Mouse (Mus musculus) forebrain, embryonic 13.5 days (tissue): Measurements from ENCODE around the gene Ppp1r3f. TPM values are rescaled to one million over a fixed set of nuclear protein-coding genes. Genes with fewer than 3 reads are reported as not detected.

ENCODE experiments used
- ATAC-seq: fragments of 200-750 bp; cut with Nextera tagmentation; 2 replicates; pipeline ENCODE4 v1.8.0; 2017
- H3K27ac ChIP-seq: fragments of 300-500 bp; sonication (generic); 2 replicates; pipeline ENCODE4 v1.5.1; 2015; ENCODE audit warnings: inconsistent platforms, mild to moderate bottlenecking, moderate library complexity
- H3K27me3 ChIP-seq: fragments of 300-500 bp; sonication (generic); 2 replicates; pipeline ENCODE4 v1.6.1; 2015; ENCODE audit warnings: mild to moderate bottlenecking, inconsistent platforms
- H3K36me3 ChIP-seq: fragments of 300-500 bp; sonication (generic); 2 replicates; pipeline ENCODE4 v1.6.1; 2015; ENCODE audit warnings: mild to moderate bottlenecking, inconsistent platforms; ENCODE audit not compliant: poor library complexity, severe bottlenecking
- H3K4me1 ChIP-seq: fragments of 300-500 bp; sonication (generic); 2 replicates; pipeline ENCODE4 v1.6.1; 2015; ENCODE audit warnings: inconsistent platforms
- H3K4me2 ChIP-seq: fragments of 300-500 bp; sonication (generic); 2 replicates; pipeline ENCODE4 v1.6.1; 2015; ENCODE audit warnings: inconsistent platforms, mild to moderate bottlenecking, moderate library complexity
- H3K4me3 ChIP-seq: fragments of 300-500 bp; sonication (generic); 2 replicates; pipeline ENCODE4 v1.5.1; 2015; ENCODE audit warnings: mild to moderate bottlenecking, inconsistent platforms
- H3K9ac ChIP-seq: fragments of 300-500 bp; sonication (generic); 2 replicates; pipeline ENCODE4 v1.6.1; 2015; ENCODE audit warnings: mild to moderate bottlenecking, inconsistent platforms
- H3K9me3 ChIP-seq: fragments of 300-500 bp; sonication (generic); replicated peaks from 2 replicates; pipeline ENCODE4 v1.6.1; 2016; ENCODE audit warnings: inconsistent platforms
- WGBS: fragments of 180-500 bp; shearing (Covaris S2); methylation state at CpG from one replicate; pipeline ENCODE4 v1.1.7; 2015; 5-methylcytosine and 5-hydroxymethylcytosine counted together
- polyA plus RNA-seq: library from polyadenylated mRNA; unstranded; fragments of >200 nt; fragmentation: Nextera tagmentation; extraction: Ambion mirVana; gene quantifications from 2 replicates; pipeline ENCODE4 v1.2.1, GENCODE M21; 2015

Ppp1r3f gene
- polyA plus RNA-seq: 3.0 and 3.6 TPM in 2 replicates

DNA sequence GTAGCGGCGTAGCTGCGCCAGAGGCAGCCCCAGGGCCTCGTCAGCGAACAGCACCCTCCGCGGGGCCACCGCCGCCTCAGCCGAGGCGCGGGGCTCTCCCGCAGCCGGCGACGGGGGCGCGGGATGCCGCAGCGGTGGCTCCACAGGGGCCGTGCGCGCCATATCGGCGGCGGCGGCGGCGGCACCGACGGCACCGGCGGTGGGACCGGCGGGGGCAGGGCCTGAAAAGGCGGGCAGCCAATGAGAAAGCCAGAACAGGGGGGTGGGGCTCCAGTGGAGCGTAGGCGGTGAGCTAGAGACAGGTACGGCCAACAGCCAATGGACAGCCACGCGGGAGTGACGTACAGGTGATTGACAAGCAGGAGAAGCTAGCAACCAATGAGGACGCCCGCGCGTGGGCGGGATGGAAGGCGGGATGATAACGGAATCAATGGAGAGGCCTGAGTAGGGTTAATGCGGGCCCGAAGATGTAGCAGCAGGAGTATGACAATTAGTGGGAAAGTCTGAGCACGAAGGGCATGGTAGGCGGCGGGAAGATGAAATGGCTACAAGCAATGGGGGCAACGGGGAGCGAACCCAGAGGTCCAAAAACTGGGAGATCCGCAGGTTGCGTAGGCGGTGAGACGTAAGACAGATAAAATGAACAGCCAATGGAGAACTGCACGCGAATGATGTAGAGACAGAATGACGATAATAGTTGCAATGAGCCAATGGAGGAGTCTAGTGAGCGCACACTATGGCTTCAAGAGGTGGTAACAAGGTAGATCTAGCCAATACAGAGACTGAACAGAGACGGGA is at the start of gene Ppp1r3f:
Ppp1r3f (minus strand) TSS at position 197 of the 798 bp plus-strand sequence.
- ATAC-seq: peak; percentile 98
- Histone ChIP-seq H3K36me3 (no peaks in the 10 kb centered on the region), H3K4me2 (peak within 1 kb of the TSS; percentile 65), H3K27me3 (no peaks in the 10 kb centered on the region), H3K4me1 (peaks cover 29% of the 10 kb centered on the region), H3K9me3 (no peaks in the 10 kb centered on the region), H3K27ac (peak within 1 kb of the TSS; percentile 88), H3K9ac (peak within 1 kb of the TSS; percentile 75), H3K4me3 (peak within 1 kb of the TSS; percentile 55)
- 24% methylated on average over 58 of the region's 65 CpGs for WGBS

DNA sequence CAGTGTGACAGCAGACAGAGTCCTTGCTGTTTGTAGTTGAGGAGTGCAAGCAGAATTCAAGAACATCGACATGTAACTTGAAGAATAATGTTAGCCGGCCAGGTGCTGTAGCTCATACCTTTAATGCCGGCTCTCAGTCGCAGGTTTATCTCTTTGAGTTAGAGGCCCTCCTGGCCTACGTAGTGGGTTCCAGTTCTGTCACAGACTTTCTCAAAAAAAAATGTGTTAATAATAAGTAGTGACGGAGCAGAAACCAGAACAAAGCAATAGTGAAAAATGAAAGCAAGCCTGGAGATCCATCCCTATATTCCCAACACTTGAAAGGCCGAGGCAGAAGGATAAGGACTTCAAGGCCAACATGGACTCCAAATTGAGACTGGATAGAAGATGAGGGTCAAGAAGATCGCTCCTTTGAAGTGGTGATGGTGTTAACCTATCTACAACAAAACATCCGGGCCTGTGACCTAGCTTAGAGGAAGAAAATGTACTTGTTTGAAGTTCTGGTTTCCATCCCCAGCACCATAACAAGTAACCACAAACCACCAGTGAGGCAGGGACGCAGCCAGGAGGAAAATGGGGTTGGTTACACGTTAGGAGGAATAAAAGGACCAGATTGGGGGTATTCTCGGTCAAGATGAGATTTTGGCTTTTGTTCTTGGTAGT is 43.9 kb upstream of the Ppp1r3f start:
- 86% methylated on average over 12 of the region's 12 CpGs for WGBS
- no peak for ATAC-seq
- Histone ChIP-seq H3K4me2 (no peak overlapping the region), H3K4me3 (no peak overlapping the region), H3K27ac (no peak overlapping the region), H3K4me1 (no peaks in the 10 kb centered on the region), H3K9ac (no peak overlapping the region), H3K36me3 (no peaks in the 10 kb centered on the region), H3K27me3 (no peaks in the 10 kb centered on the region), H3K9me3 (no peaks in the 10 kb centered on the region)

DNA sequence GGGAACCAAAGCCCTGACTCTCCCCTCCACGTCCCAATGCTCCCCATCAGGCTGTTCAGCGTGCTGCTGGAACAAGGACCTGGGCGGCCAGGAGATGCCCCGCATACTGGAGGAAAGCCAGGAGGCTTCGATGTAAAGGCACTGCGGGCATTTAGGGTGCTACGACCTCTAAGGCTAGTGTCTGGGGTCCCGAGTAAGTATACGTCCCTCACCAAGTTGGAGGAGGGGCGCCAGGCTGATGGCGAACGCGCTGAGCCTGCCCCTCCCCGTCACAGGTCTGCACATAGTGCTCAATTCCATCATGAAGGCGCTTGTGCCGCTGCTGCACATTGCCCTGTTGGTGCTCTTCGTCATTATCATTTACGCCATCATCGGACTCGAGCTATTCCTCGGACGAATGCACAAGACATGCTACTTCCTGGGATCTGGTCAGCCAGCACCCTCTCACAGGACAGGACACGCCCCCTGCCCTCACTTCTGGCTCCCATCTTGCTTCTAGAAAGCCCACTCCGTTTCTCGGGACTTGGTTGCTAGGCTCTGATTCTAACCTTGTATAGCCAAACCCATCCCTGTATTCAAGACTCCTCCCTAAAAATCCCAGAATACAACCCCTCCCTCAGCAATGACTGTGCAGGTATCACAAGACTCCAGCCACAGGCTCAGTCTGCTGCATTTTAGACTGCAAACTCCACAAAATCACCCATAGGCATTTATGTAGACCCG is 36.6 kb upstream of the Ppp1r3f start:
- Histone ChIP-seq H3K4me2 (peak overlapping the region; percentile 68), H3K4me1 (no peaks in the 10 kb centered on the region), H3K27ac (no peak overlapping the region), H3K36me3 (no peaks in the 10 kb centered on the region), H3K27me3 (0 out of 2 replicates have a peak, but pooled peaks cover 4% of the 10 kb centered on the region), H3K9ac (peak overlapping the region; percentile 58), H3K4me3 (peak overlapping the region; percentile 42), H3K9me3 (no peaks in the 10 kb centered on the region; the same call in 1 of the 2 replicates)
- ATAC-seq: peak; percentile 63; the same call in 1 of the 2 replicates
- 23% methylated on average over 26 of the region's 26 CpGs for WGBS

DNA sequence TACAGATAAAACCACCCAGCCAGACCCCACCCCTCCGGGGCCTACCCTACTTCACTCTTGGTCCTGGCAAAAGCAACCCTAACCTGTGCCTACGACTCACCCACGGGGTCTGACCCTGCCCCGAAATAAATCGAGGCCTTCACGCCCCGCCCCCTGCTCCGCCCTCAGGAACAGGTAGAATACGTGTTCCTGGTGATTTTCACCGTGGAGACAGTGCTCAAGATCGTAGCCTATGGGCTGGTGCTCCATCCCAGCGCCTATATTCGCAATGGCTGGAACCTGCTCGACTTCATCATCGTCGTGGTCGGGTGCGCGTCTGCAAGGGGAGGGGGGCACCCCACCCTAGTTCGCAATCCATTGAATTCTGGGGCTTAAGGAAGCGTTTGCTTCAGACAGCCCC is 36.0 kb upstream of the Ppp1r3f start:
- Histone ChIP-seq H3K4me3 (peak overlapping the region; percentile 42), H3K9ac (peak overlapping the region; percentile 58), H3K36me3 (no peaks in the 10 kb centered on the region), H3K9me3 (no peaks in the 10 kb centered on the region; the same call in 1 of the 2 replicates), H3K4me1 (no peaks in the 10 kb centered on the region), H3K27ac (no peak overlapping the region), H3K27me3 (0 out of 2 replicates have a peak, but pooled peaks cover 4% of the 10 kb centered on the region), H3K4me2 (peak overlapping the region; percentile 68)
- 20% methylated on average over 21 of the region's 21 CpGs for WGBS
- no peak for ATAC-seq

DNA sequence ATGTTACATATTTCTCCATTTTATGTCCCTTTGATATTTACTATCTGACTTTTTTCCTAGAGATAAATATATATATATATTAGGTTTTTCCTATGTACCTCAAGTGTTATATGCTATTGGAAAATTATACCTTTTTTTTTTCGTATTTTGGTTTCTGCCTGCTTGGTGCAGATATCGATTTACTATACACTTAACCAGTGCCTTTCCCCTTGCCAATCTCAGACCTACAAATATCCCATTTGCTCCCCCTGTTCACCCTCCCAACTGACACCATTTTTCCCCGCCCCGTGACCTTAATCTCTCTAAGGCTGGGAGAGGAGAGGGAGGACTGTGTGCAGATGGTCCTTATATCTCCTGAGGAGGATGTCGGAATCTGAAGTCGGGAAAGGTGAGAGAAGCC is 32.7 kb upstream of the Ppp1r3f start, which contains the start of gene Cacna1f:
Cacna1f (plus strand) TSS at position 301 of the 400 bp plus-strand sequence.
- peaks cover 11% of the 10 kb centered on the region for H3K4me1 ChIP-seq
- WGBS: 81% methylated on average over 6 of the region's 6 CpGs
- no peaks in the 10 kb centered on the region; the same call in 1 of the 2 replicates for H3K9me3 ChIP-seq
- ATAC-seq: no peak
- H3K27ac ChIP-seq: no peak within 1 kb of the TSS
- 0 out of 2 replicates have a peak, but pooled peaks cover 4% of the 10 kb centered on the region for H3K27me3 ChIP-seq
- H3K4me2 ChIP-seq: no peak within 1 kb of the TSS
- no peak within 1 kb of the TSS for H3K4me3 ChIP-seq
- H3K9ac ChIP-seq: no peak within 1 kb of the TSS
- H3K36me3 ChIP-seq: 0 out of 2 replicates have a peak, but pooled peaks cover 4% of the 10 kb centered on the region

DNA sequence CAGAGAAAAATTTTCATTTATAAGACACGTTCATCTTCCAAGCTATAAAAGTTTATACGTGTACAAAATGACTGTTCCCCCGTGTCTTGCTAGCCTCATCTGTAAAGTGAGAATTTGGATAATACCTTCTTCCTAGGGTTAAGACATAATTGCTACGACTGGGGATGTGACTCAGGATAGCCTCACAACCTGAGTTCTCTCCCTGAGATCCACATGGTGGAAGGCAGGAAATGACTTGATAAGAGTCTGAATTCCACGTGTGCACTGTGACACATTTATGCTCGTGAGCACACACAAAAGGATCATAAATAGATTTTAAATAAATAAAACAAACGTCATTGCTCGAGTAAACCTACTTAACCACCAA is 31.5 kb upstream of the Ppp1r3f start:
- 46% methylated on average over 8 of the region's 8 CpGs for WGBS
- no peak overlapping the region for H3K4me3 ChIP-seq

DNA sequence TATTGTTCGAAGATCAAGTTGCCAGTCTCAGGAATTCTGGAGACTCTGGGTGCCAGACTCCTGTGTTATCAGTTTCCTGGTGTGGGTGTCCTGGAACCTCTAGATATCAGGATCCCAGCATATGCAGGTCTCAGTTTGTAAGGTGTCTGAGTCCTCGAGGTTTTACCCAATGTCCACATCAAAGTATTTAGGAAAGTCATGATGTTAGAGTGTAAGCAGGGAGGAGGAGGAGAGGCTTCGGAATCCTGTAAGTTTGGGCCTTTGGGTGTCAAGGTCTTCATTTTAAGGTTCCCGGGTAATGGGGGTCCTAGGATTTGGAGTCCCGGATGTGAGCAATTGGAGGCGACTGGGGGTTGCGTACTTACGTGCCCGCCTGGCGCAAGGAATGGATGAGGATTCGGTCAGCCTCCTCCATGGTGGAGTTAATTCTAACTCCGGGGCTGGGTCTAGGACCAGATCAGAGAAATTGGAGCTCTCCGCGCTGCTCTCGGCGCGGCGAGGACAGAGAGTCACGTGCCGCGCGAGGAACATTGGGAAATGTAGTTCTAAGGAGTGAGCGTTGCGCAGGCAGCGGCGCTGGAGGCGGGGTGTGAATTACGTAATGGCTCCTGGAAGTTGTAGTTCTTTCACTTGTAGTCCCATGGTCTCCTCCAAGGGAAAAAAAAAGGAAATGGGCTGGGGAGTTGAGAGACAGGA is 30.9 kb upstream of the Ppp1r3f start, which contains the start of gene Ccdc22:
Ccdc22 (minus strand) TSS at position 639 of the 696 bp plus-strand sequence.
- peaks cover 11% of the 10 kb centered on the region for H3K4me1 ChIP-seq
- peak within 1 kb of the TSS; percentile 59 for H3K4me2 ChIP-seq
- H3K9me3 ChIP-seq: no peaks in the 10 kb centered on the region
- H3K4me3 ChIP-seq: peak within 1 kb of the TSS; percentile 47
- peak; percentile 96 for ATAC-seq
- WGBS: 23% methylated on average over 28 of the region's 28 CpGs
- peak within 1 kb of the TSS; percentile 59 for H3K9ac ChIP-seq
- H3K27ac ChIP-seq: no peak within 1 kb of the TSS
- H3K27me3 ChIP-seq: 0 out of 2 replicates have a peak, but pooled peaks cover 4% of the 10 kb centered on the region
- peaks cover 8% of the 10 kb centered on the region for H3K36me3 ChIP-seq

More for the DNA sequence above, 31.5 kb upstream of the Ppp1r3f start:
- H3K4me1 ChIP-seq: peaks cover 11% of the 10 kb centered on the region
- ATAC-seq: peak; percentile 52
- no peak overlapping the region for H3K9ac ChIP-seq
- no peak overlapping the region for H3K27ac ChIP-seq
- no peaks in the 10 kb centered on the region for H3K9me3 ChIP-seq
- no peak overlapping the region for H3K4me2 ChIP-seq
- 0 out of 2 replicates have a peak, but pooled peaks cover 4% of the 10 kb centered on the region for H3K36me3 ChIP-seq
- 0 out of 2 replicates have a peak, but pooled peaks cover 4% of the 10 kb centered on the region for H3K27me3 ChIP-seq

DNA sequence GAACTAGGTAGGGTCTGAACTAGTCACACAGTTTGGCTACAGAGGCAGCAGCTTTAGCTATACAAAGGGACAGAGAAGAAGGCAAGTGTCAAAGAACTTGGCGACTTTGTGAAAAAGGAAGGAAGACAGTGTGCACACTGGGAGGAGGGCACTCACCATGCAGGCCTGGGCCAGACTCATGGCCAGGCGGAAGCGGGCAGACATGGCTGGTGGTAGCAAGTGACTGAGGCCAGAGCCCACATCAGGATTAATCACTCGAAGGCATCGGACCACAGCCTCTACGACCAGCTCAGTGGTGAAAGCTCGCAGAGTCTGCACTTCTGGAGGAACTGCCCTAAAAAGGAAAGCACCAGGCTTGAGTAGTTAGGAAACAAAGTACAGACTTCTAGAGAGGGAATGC is 29.9 kb upstream of the Ppp1r3f start:
- peaks cover 18% of the 10 kb centered on the region for H3K36me3 ChIP-seq

DNA sequence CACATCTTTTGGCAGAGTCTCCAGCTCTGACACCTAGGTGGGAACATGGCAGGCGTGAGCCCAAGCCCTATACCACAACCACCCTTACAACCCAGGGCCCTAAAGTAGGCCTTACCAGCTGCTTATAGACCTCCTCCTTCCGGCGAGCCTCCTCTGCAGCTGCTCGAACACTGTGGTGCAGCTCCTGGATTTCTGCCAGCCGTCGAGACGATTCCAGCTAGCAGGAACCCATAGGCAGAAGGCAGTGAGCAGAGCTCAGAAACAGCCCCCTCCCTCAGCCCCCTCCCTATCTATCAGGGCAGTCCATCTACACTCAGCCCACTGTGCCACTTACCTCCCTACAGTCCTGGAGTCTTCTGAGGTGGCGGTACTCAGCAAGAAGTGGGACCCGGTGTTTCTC is 21.3 kb upstream of the Ppp1r3f start:
- 87% methylated on average over 9 of the region's 9 CpGs for WGBS
- Histone ChIP-seq H3K9ac (no peak overlapping the region), H3K27me3 (no peaks in the 10 kb centered on the region)

More for the DNA sequence above, 29.9 kb upstream of the Ppp1r3f start:
- Histone ChIP-seq H3K4me1 (peaks cover 11% of the 10 kb centered on the region), H3K27ac (no peak overlapping the region), H3K9me3 (no peaks in the 10 kb centered on the region), H3K4me3 (no peak overlapping the region), H3K9ac (no peak overlapping the region), H3K4me2 (peak overlapping the region; percentile 59), H3K27me3 (0 out of 2 replicates have a peak, but pooled peaks cover 4% of the 10 kb centered on the region)
- no peak for ATAC-seq
- WGBS: 97% methylated on average over 7 of the region's 7 CpGs

DNA sequence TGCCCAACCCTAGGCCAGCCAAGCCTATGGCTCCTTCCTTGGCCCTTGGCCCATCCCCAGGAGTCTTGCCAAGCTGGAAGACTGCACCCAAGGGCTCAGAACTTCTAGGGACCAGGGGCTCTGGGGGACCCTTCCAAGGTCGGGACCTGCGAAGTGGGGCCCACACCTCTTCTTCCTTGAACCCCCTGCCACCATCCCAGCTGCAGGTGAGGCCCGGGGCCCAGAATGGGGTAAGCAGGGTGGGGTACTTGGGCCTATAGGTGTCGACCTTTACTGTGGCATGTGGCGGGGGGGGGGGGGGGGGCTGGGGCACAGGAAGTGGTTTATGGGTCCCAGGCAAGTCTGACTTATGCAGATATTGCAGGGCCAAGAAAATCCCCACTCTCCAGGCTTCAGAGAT is 12.3 kb upstream of the Ppp1r3f start:
- ATAC-seq: no peak
- no peak overlapping the region for H3K27ac ChIP-seq
- no peak overlapping the region for H3K9ac ChIP-seq
- H3K27me3 ChIP-seq: no peaks in the 10 kb centered on the region
- H3K36me3 ChIP-seq: peaks cover 20% of the 10 kb centered on the region; the same call in 1 of the 2 replicates
- H3K4me2 ChIP-seq: no peak overlapping the region
- no peak overlapping the region for H3K4me3 ChIP-seq
- WGBS: 91% methylated on average over 4 of the region's 5 CpGs
- H3K4me1 ChIP-seq: no peaks in the 10 kb centered on the region
- no peaks in the 10 kb centered on the region for H3K9me3 ChIP-seq

More for the DNA sequence above, 21.3 kb upstream of the Ppp1r3f start:
- H3K4me1 ChIP-seq: no peaks in the 10 kb centered on the region
- peaks cover 79% of the 10 kb centered on the region for H3K36me3 ChIP-seq
- H3K4me2 ChIP-seq: no peak overlapping the region
- no peaks in the 10 kb centered on the region for H3K9me3 ChIP-seq
- ATAC-seq: no peak
- H3K4me3 ChIP-seq: no peak overlapping the region
- no peak overlapping the region for H3K27ac ChIP-seq

DNA sequence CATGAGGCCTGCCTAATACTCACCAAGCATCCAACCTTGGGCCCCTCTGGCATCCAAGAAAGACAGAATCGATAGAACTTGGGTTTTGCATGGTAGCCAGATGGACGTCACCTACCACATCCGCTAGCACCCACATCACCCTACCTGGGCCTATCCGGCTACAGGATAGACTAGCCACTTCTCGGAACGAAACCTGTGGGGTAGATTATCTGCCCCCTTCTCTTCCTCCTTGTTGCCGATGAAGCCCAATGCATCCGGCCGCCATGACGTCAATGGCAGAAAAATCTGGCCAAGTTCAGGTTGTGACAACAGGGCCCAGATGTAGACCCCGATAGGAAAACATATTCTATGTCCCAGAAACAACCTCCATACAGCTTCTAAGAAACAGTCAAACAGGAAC is 9.8 kb upstream of the Ppp1r3f start:
- Histone ChIP-seq H3K4me1 (no peaks in the 10 kb centered on the region), H3K36me3 (peaks cover 6% of the 10 kb centered on the region; the same call in 1 of the 2 replicates), H3K27ac (no peak overlapping the region), H3K4me3 (no peak overlapping the region), H3K4me2 (no peak overlapping the region), H3K9ac (no peak overlapping the region), H3K27me3 (no peaks in the 10 kb centered on the region), H3K9me3 (no peaks in the 10 kb centered on the region)
- WGBS: 93% methylated on average over 11 of the region's 11 CpGs
- ATAC-seq: no peak
